Mouse (Mus musculus) lung, embryonic 15.5 days (tissue): ENCODE results near the gene Vmn1r86. TPM values are rescaled to one million over a fixed set of nuclear protein-coding genes. Genes with fewer than 3 reads are reported as not detected.

ENCODE experiments used
- ATAC-seq: fragments of 200-750 bp; cut with Nextera tagmentation; 2 replicates; pipeline ENCODE4 v1.8.0; 2017; ENCODE audit warnings: moderate number of reproducible peaks, borderline replicate concordance; ENCODE audit not compliant: low FRiP score, low TSS enrichment; ENCODE audit errors: extremely low read depth
- H3K27ac ChIP-seq: fragments of 300-500 bp; sonication (generic); 2 replicates; pipeline ENCODE4 v1.5.1; 2015; ENCODE audit warnings: moderate library complexity, mild to moderate bottlenecking, inconsistent platforms
- H3K27me3 ChIP-seq: fragments of 300-500 bp; sonication (generic); 2 replicates; pipeline ENCODE4 v1.6.1; 2015; ENCODE audit warnings: inconsistent platforms
- H3K36me3 ChIP-seq: fragments of 300-500 bp; sonication (generic); 2 replicates; pipeline ENCODE4 v1.6.1; 2015; ENCODE audit warnings: inconsistent platforms
- H3K4me1 ChIP-seq: fragments of 300-500 bp; sonication (generic); 2 replicates; pipeline ENCODE4 v1.6.1; 2015; ENCODE audit warnings: inconsistent platforms
- H3K4me2 ChIP-seq: fragments of 300-500 bp; sonication (generic); 2 replicates; pipeline ENCODE4 v1.6.1; 2015; ENCODE audit warnings: inconsistent platforms, mild to moderate bottlenecking, moderate library complexity
- H3K4me3 ChIP-seq: fragments of 300-500 bp; sonication (generic); 2 replicates; pipeline ENCODE4 v1.5.1; 2015; ENCODE audit warnings: mild to moderate bottlenecking, inconsistent platforms
- H3K9ac ChIP-seq: fragments of 300-500 bp; sonication (generic); 2 replicates; pipeline ENCODE4 v1.6.1; 2015; ENCODE audit warnings: inconsistent platforms
- H3K9me3 ChIP-seq: fragments of 300-500 bp; sonication (generic); 2 replicates; pipeline ENCODE4 v1.6.1; 2016; ENCODE audit warnings: inconsistent platforms
- WGBS: fragments of 180-500 bp; shearing (Covaris S2); methylation state at CpG from one replicate; pipeline ENCODE4 v1.1.7; 2015; 5-methylcytosine and 5-hydroxymethylcytosine counted together
- polyA plus RNA-seq: library from polyadenylated mRNA; unstranded; fragments of >200 nt; fragmentation: Nextera tagmentation; extraction: Ambion mirVana; gene quantifications from 2 replicates; pipeline ENCODE4 v1.2.1, GENCODE M21; 2015

The Vmn1r86 gene
- polyA plus RNA-seq, 1 experiment from 2014 or later = not detected

DNA sequence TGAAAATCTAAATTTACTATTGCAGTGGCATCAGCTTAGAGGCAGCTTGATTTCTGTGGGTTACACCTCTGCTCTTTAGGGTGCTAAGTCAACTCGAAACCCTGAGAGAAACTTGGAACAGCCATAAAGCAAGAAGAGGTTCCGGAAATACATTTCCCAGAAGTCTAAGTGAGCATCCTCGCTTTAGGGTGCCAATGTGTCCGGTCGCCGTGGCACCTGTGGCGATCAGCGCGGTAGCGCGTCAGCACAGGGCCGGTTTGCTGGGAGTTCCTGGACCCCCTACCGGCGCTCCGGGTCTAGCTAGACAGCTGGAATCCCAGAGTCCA is 65.8 kb downstream of the Vmn1r86 start:
- H3K4me1 ChIP-seq = peaks cover 5% of the 10 kb centered on the region
- WGBS = under 1% methylated on average over 15 of the region's 15 CpGs
- H3K4me2 ChIP-seq = peak overlapping the region; percentile 80
- H3K36me3 ChIP-seq = no peaks in the 10 kb centered on the region
- H3K9me3 ChIP-seq = no peaks in the 10 kb centered on the region
- H3K27me3 ChIP-seq = no peaks in the 10 kb centered on the region
- ATAC-seq = no peak
- H3K9ac ChIP-seq = peak overlapping the region; percentile 64
- H3K27ac ChIP-seq = peak overlapping the region; percentile 88
- peak overlapping the region; percentile 66 for H3K4me3 ChIP-seq

DNA sequence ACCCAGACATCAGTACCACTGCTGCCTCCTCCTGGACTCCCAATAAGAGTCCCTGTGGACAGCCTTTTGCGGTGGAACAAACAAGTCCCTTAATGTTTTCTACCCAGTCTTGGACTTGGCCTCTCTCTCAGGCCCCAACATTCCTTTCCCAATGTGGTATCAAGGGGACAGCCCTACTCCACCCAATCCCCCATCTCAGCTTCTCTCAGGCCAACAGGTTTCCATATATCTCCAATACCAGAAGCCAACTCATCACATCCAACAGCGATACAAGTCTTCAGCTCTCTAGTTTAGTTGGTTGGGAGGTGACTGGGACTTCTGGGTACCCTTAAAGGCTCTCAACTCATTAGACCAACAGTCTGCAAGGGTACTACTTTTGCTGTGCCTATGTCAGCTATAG is 66.2 kb downstream of the Vmn1r86 start:
- H3K27me3 ChIP-seq = no peaks in the 10 kb centered on the region
- H3K4me1 ChIP-seq = peaks cover 5% of the 10 kb centered on the region
- H3K9ac ChIP-seq = peak overlapping the region; percentile 64; the same call in 1 of the 2 replicates
- no peaks in the 10 kb centered on the region for H3K36me3 ChIP-seq
- H3K27ac ChIP-seq = no peak overlapping the region
- H3K4me3 ChIP-seq = peak overlapping the region; percentile 66
- no peak for ATAC-seq
- peak overlapping the region; percentile 80 for H3K4me2 ChIP-seq
- 83% methylated on average over 2 of the region's 2 CpGs for WGBS
- no peaks in the 10 kb centered on the region for H3K9me3 ChIP-seq

DNA sequence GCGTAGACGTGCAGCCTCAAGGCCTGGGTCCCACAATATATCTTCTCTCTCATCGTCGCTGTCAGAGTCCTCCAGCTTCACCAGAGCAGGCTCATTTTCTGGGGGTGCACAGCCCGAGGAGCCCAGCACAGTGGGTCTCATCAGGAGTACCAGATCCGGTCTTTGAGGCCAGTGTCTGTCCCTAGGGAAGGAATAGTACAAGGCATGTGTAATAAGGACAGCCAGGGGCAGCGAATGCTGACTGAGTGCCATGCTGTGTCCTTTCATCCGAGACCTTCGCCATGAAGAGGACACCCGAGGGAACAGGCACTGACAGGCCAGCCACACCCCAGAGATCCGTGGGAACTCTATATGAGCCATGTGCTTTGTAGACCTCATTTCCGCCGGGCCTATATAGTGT is 66.7 kb downstream of the Vmn1r86 start:
- Histone ChIP-seq H3K27ac (no peak overlapping the region), H3K4me2 (no peak overlapping the region), H3K27me3 (no peaks in the 10 kb centered on the region), H3K4me1 (peaks cover 5% of the 10 kb centered on the region), H3K9ac (no peak overlapping the region), H3K9me3 (no peaks in the 10 kb centered on the region), H3K4me3 (no peak overlapping the region), H3K36me3 (no peaks in the 10 kb centered on the region)
- 89% methylated on average over 13 of the region's 13 CpGs for WGBS
- ATAC-seq = no peak

Other genes starting within 250 kb of the Vmn1r86 start
- gene Zfp128, start 238.7 kb downstream of the Vmn1r86 start, polyA plus RNA-seq = 4.9 and 5.2 TPM in 2 replicates
- gene Zscan22, start 222.1 kb downstream of the Vmn1r86 start, polyA plus RNA-seq = 16.1 and 17.1 TPM in 2 replicates
- 1,008 and 1,109 TPM in 2 replicates for gene Rps5, start 197.6 kb downstream of the Vmn1r86 start, polyA plus RNA-seq
- 0.98 and 1.3 TPM in 2 replicates for gene Rnf225, start 192.5 kb downstream of the Vmn1r86 start, polyA plus RNA-seq
- gene Zfp324, start 154.1 kb downstream of the Vmn1r86 start, polyA plus RNA-seq = 10.9 and 11.0 TPM in 2 replicates
- 9.7 and 10.5 TPM in 2 replicates for gene Zfp446, start 142.1 kb downstream of the Vmn1r86 start, polyA plus RNA-seq
- gene Slc27a5, start 121.7 kb downstream of the Vmn1r86 start, polyA plus RNA-seq = 0.09 TPM in 1 of 2 replicates, not detected in the other
- 294 and 302 TPM in 2 replicates for gene Trim28, start 120.8 kb downstream of the Vmn1r86 start, polyA plus RNA-seq
- 24.8 and 27.8 TPM in 2 replicates for gene Zbtb45, start 109.9 kb downstream of the Vmn1r86 start, polyA plus RNA-seq
- gene Chmp2a, start 85.1 kb downstream of the Vmn1r86 start, polyA plus RNA-seq = 138 and 140 TPM in 2 replicates
- gene Ube2m, start 81.6 kb downstream of the Vmn1r86 start, polyA plus RNA-seq = 114 and 122 TPM in 2 replicates
- 2.9 and 3.1 TPM in 2 replicates for gene Mzf1, start 65.2 kb downstream of the Vmn1r86 start, polyA plus RNA-seq
- gene Vmn1r85, start 24.7 kb downstream of the Vmn1r86 start, polyA plus RNA-seq = not detected in 2 replicates
- gene Vmn1r87, start 20.2 kb upstream of the Vmn1r86 start, polyA plus RNA-seq = not detected in 2 replicates
- gene Vmn1r88, start 39.7 kb upstream of the Vmn1r86 start, polyA plus RNA-seq = not detected in 2 replicates
- not detected in 2 replicates for gene Vmn1r89, start 93.1 kb upstream of the Vmn1r86 start, polyA plus RNA-seq
- 101 and 113 TPM in 2 replicates for gene Lig1, start 157.4 kb upstream of the Vmn1r86 start, polyA plus RNA-seq
- gene Zswim9, start 158.8 kb upstream of the Vmn1r86 start, polyA plus RNA-seq = 8.5 and 10.0 TPM in 2 replicates
- gene Pla2g4c, start 204.7 kb upstream of the Vmn1r86 start, polyA plus RNA-seq = 1.3 and 1.4 TPM in 2 replicates